Mouse (Mus musculus) liver, embryonic 14.5 days (tissue): ENCODE measurements around the gene Syngr1.

Experiments
- CTCF ChIP-seq: IDR thresholded peaks from 2 replicates; pipeline ENCODE4 v1.5.1; 2016; ENCODE audit warnings: antibody characterized with exemption, low read depth, control low read depth
- EP300 ChIP-seq: IDR thresholded peaks from 2 replicates; pipeline ENCODE4 v1.6.1; 2016; ENCODE audit warnings: antibody characterized with exemption, low read depth

GRCm38 (mm10) chr15:80105490-80106410 is 14.6 kb downstream of the Syngr1 start:
- peak; percentile 59 for TF ChIP-seq CTCF
- no peak for TF ChIP-seq EP300
